Mouse (Mus musculus): ENCODE results near the gene Clec2d.
"Not testable (repeated sequence)": the region's sequence is repeated elsewhere in the genome, so short reads cannot be mapped to it uniquely, and the experiment has no call there.

Clec2d gene

GRCm38 (mm10) chr6:129187816-129188215 lies 7.4 kb downstream of the Clec2d start:
- DNase-seq: not testable (repeated sequence)

GRCm38 (mm10) chr6:129193431-129193830 lies 13.0 kb downstream of the Clec2d start:
- no peak for DNase-seq

- DNase-seq: not testable (repeated sequence)
Measured at GRCm38 (mm10) chr6:129200066-129200465, 19.7 kb downstream of the Clec2d start.

- DNase-seq: no peak
Measured at GRCm38 (mm10) chr6:129202306-129202705, 21.9 kb downstream of the Clec2d start.

- DNase-seq: no peak
Measured at GRCm38 (mm10) chr6:129204342-129204741, 23.9 kb downstream of the Clec2d start.

GRCm38 (mm10) chr6:129204838-129205237 lies 24.4 kb downstream of the Clec2d start:
- no peak for DNase-seq

GRCm38 (mm10) chr6:129208891-129209519 lies 28.6 kb downstream of the Clec2d start:
- no peak for DNase-seq

GRCm38 (mm10) chr6:129209785-129210446 lies 29.5 kb downstream of the Clec2d start:
- no peak for DNase-seq

- DNase-seq: no peak
Measured at GRCm38 (mm10) chr6:129210447-129210790, 30.0 kb downstream of the Clec2d start.

GRCm38 (mm10) chr6:129212421-129213195 lies 32.2 kb downstream of the Clec2d start:
- DNase-seq: no peak

- no peak for DNase-seq
Measured at GRCm38 (mm10) chr6:129213497-129213896, 33.1 kb downstream of the Clec2d start.

GRCm38 (mm10) chr6:129214263-129214662 lies 33.8 kb downstream of the Clec2d start:
- no peak for DNase-seq

- DNase-seq: no peak
Measured at GRCm38 (mm10) chr6:129215053-129215452, 34.6 kb downstream of the Clec2d start.

GRCm38 (mm10) chr6:129215886-129216637 lies 35.6 kb downstream of the Clec2d start:
- DNase-seq: no peak

GRCm38 (mm10) chr6:129216721-129217230 lies 36.4 kb downstream of the Clec2d start:
- no peak for DNase-seq

- DNase-seq: no peak
Measured at GRCm38 (mm10) chr6:129218191-129218696, 37.8 kb downstream of the Clec2d start.

GRCm38 (mm10) chr6:129219897-129220517 lies 39.6 kb downstream of the Clec2d start:
- DNase-seq: no peak

- no peak for DNase-seq
Measured at GRCm38 (mm10) chr6:129221053-129221452, 40.6 kb downstream of the Clec2d start.

- DNase-seq: no peak
Measured at GRCm38 (mm10) chr6:129222188-129222800, 41.9 kb downstream of the Clec2d start.

GRCm38 (mm10) chr6:129223611-129224010 lies 43.2 kb downstream of the Clec2d start:
- DNase-seq: no peak

- no peak for DNase-seq
Measured at GRCm38 (mm10) chr6:129224090-129224489, 43.7 kb downstream of the Clec2d start.

- no peak for DNase-seq
Measured at GRCm38 (mm10) chr6:129225078-129225477, 44.7 kb downstream of the Clec2d start.

All from right cerebral cortex, postnatal 25 days (tissue).